12 mouse cellular contexts compared by ENCODE assay signal in the genomic region with DNA sequence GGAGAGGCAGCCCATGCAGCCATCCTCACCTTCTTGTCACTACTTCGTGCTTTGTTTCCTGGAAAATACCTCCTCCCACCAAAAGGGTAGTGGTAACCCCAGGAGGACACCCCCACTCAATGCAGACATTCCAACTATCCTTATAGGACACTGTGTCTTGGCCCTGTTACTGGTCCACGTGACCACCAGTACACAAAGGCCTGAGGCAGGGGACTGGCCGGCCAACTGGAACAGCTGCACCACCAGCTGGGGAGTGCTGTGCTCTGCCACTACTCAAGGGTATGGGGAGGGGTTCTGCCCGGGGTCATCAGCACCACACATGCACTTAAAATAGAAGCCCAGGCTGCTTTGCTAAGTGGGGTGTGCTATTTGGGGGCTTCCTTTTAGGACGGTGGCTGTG. TPM values are rescaled to one million over a fixed set of nuclear protein-coding genes. Genes with fewer than 3 reads are reported as not detected.
A peak's percentile ranks its signal among the peaks of the same experiment; 100 is the strongest.
DNase-seq lines count a peak whose midpoint lies in the region; ATAC-seq and TF ChIP-seq lines count a peak whose summit lies in the region.
"Had no signal": no experiment of that assay in that cellular context is flagged by ENCODE, and none has a peak within 500 bp of the region (broad histone marks: within the 10 kb centered on the region; RNA-seq: fewer than 3 reads in every experiment).

No protein-coding gene starts in this region.

- TF ChIP-seq CTCF in brain, embryonic 14.5 days (IDR thresholded peaks at IDR 0.05; ENCODE audit: borderline replicate concordance, extremely low read depth, insufficient read depth, insufficient read length) = no peak

- no peaks in the 10 kb centered on the region for H3K27me3 ChIP-seq in heart, embryonic 14.5 days (ENCODE audit: control insufficient read depth, insufficient read depth, low read length)
- no peaks in the 10 kb centered on the region for H3K27me3 ChIP-seq in forebrain, embryonic 15.5 days
- H3K27me3 ChIP-seq in midbrain, embryonic 14.5 days (ENCODE audit: control insufficient read depth, insufficient read depth, low read length) = no peaks in the 10 kb centered on the region

- no peak for TF ChIP-seq POLR2A in brain, embryonic 14.5 days (IDR thresholded peaks at IDR 0.05; ENCODE audit: borderline replicate concordance, extremely low read depth, insufficient read depth, insufficient read length, poor library complexity, severe bottlenecking)

- no peak overlapping the region for H3K4me3 ChIP-seq in heart, embryonic 14.5 days (ENCODE audit: control insufficient read depth in 1 of 2, insufficient read depth in 1 of 2, low read depth in 1 of 2, low read length in 2 of 2)
- H3K4me3 ChIP-seq in forebrain, embryonic 15.5 days = no peak overlapping the region
- no peak overlapping the region for H3K4me3 ChIP-seq in midbrain, embryonic 14.5 days (replicated peaks; ENCODE audit: low read depth, low read length)

- no peak overlapping the region for H3K9ac ChIP-seq in heart, embryonic 14.5 days (ENCODE audit: low read length)
- H3K9ac ChIP-seq in forebrain, embryonic 15.5 days (replicated peaks) = no peak overlapping the region
- no peak overlapping the region for H3K9ac ChIP-seq in midbrain, embryonic 14.5 days (replicated peaks; ENCODE audit: low read length)

- H3K4me1 ChIP-seq in heart, embryonic 14.5 days (ENCODE audit: control insufficient read depth in 2 of 2, insufficient read depth in 2 of 2, low read length in 2 of 2) = peaks cover 22 to 34% of the 10 kb centered on the region in 2 experiments
- H3K4me1 ChIP-seq in forebrain, embryonic 15.5 days = peaks cover 26% of the 10 kb centered on the region
- peaks cover 26% of the 10 kb centered on the region for H3K4me1 ChIP-seq in midbrain, embryonic 14.5 days (ENCODE audit: control insufficient read depth, insufficient read depth, low read length)

- no peaks in the 10 kb centered on the region for H3K36me3 ChIP-seq in heart, embryonic 14.5 days (ENCODE audit: control insufficient read depth, insufficient read depth, low read length)
- no peaks in the 10 kb centered on the region; the same call in 1 of the 2 replicates for H3K36me3 ChIP-seq in forebrain, embryonic 15.5 days
- peaks cover 6% of the 10 kb centered on the region; the same call in 1 of the 2 replicates for H3K36me3 ChIP-seq in midbrain, embryonic 14.5 days (ENCODE audit: control insufficient read depth, insufficient read depth, low read length)

- intact Hi-C loops in left cerebral cortex, postnatal 14 days (cut with DNase I) = no loop called here

- 28% methylated on average over 5 of the region's 5 CpGs for WGBS in heart, embryonic 14.5 days
- 64% methylated on average over 5 of the region's 5 CpGs for WGBS in forebrain, embryonic 15.5 days
- WGBS in midbrain, embryonic 14.5 days = 37% methylated on average over 5 of the region's 5 CpGs

- DNase-seq in heart, adult 18-20 months = no peak
- DNase-seq in brain, embryonic 14.5 days (ENCODE audit: low read depth) = peak; percentile 54
- DNase-seq in midbrain, embryonic 14.5 days = peak; percentile 29
- no peak for DNase-seq in left cerebral cortex, postnatal 14 days (ENCODE audit: low spot score in 2 of 2)
- no peak for DNase-seq in urinary bladder, postnatal 10 days (ENCODE audit: low spot score)
- DNase-seq: kidney, adult 9 months; lung, postnatal 14 days; thymus, postnatal 25 days had no signal

- no peak for ATAC-seq in heart, embryonic 14.5 days (ENCODE audit: insufficient number of reproducible peaks, insufficient read depth, low FRiP score, low read depth)
- ATAC-seq in forebrain, embryonic 15.5 days (replicated peaks) = no peak
- ATAC-seq in midbrain, embryonic 14.5 days (ENCODE audit: low FRiP score, low TSS enrichment) = peak; percentile 46; the same call in 1 of the 2 replicates
- ATAC-seq in erythroid progenitor cell, adult 5-6 weeks (replicated peaks; ENCODE audit: low FRiP score, poor library complexity, severe bottlenecking) = no peak

- H3K27ac ChIP-seq in heart, embryonic 14.5 days (replicated peaks in 1 of 2; ENCODE audit: control insufficient read depth in 1 of 2, insufficient read depth in 1 of 2, low read depth in 2 of 2, low read length in 2 of 2) = peak overlapping the region; percentile 35 to 46; a peak in 1 of 4 replicates
- 0 out of 2 replicates have a peak overlapping the region, but pooled peaks have one; percentile 7 for H3K27ac ChIP-seq in forebrain, embryonic 15.5 days (replicated peaks)
- H3K27ac ChIP-seq in midbrain, embryonic 14.5 days (replicated peaks; ENCODE audit: low read depth, low read length) = peak overlapping the region; percentile 21

- H3K4me2 ChIP-seq in heart, embryonic 14.5 days (ENCODE audit: low read length) = no peak overlapping the region
- H3K4me2 ChIP-seq in forebrain, embryonic 15.5 days (replicated peaks) = no peak overlapping the region
- H3K4me2 ChIP-seq in midbrain, embryonic 14.5 days (ENCODE audit: low read length) = no peak overlapping the region

- peaks cover 4% of the 10 kb centered on the region; the same call in 1 of the 2 replicates for H3K9me3 ChIP-seq in heart, embryonic 14.5 days (ENCODE audit: control insufficient read depth, low read length)
- H3K9me3 ChIP-seq in forebrain, embryonic 15.5 days = no peaks in the 10 kb centered on the region
- no peaks in the 10 kb centered on the region for H3K9me3 ChIP-seq in midbrain, embryonic 14.5 days (ENCODE audit: control insufficient read depth, low read length)

RNA-seq across cellular contexts. Expression of gene Pacs2, which starts 13.8 kb away (rescaled TPM):
- polyA plus RNA-seq in heart, embryonic 14.5 days (2014; fragmentation: Nextera tagmentation; extraction: Ambion mirVana) = 7.1 and 7.6 TPM in 2 replicates
- total RNA-seq in heart, adult 18-20 months (2021) = 10 to 100 TPM; 33.1 to 37.1 TPM
- polyA plus RNA-seq in brain, embryonic 14.5 days (2012; rRNA removed) = 81.8 and 109 TPM in 2 replicates
- 22.6 and 24.4 TPM in 2 replicates for polyA plus RNA-seq in forebrain, embryonic 15.5 days (2015; fragmentation: Nextera tagmentation; extraction: Ambion mirVana)
- polyA plus RNA-seq in midbrain, embryonic 14.5 days (2014; fragmentation: Nextera tagmentation; extraction: Ambion mirVana) = 28.7 and 32.5 TPM in 2 replicates
- 68.3 and 88.3 TPM in 2 replicates for total RNA-seq in erythroid progenitor cell, adult 5-6 weeks (2015; ENCODE audit: low replicate concordance)
- 44.9 and 45.7 TPM in 2 replicates for total RNA-seq in erythroid progenitor cell, adult 5-6 weeks (2017; ENCODE audit: low replicate concordance)
- total RNA-seq in left cerebral cortex, postnatal 14 days (2021) = 10 to 100 TPM; 86.6 to 97.6 TPM

RNA-seq across cellular contexts. Expression of gene Brf1, which starts 27.6 kb away (rescaled TPM):
- 40.5 and 42.5 TPM in 2 replicates for polyA plus RNA-seq in heart, embryonic 14.5 days (2014; fragmentation: Nextera tagmentation; extraction: Ambion mirVana)
- 10 to 100 TPM; 21.4 to 26.4 TPM for total RNA-seq in heart, adult 18-20 months (2021)
- 63.9 and 67.1 TPM in 2 replicates for polyA plus RNA-seq in brain, embryonic 14.5 days (2012; rRNA removed)
- 67.3 and 67.7 TPM in 2 replicates for polyA plus RNA-seq in forebrain, embryonic 15.5 days (2015; fragmentation: Nextera tagmentation; extraction: Ambion mirVana)
- 37.7 and 55.1 TPM in 2 replicates for polyA plus RNA-seq in midbrain, embryonic 14.5 days (2014; fragmentation: Nextera tagmentation; extraction: Ambion mirVana)
- 55.1 and 57.4 TPM in 2 replicates for total RNA-seq in erythroid progenitor cell, adult 5-6 weeks (2015; ENCODE audit: low replicate concordance)
- total RNA-seq in erythroid progenitor cell, adult 5-6 weeks (2017; ENCODE audit: low replicate concordance) = 172 and 200 TPM in 2 replicates
- total RNA-seq in left cerebral cortex, postnatal 14 days (2021) = 10 to 100 TPM; 49.0 to 51.1 TPM

RNA-seq across cellular contexts. Expression of gene Tex22, which starts 46.2 kb away (rescaled TPM):
- not detected in 2 replicates for polyA plus RNA-seq in heart, embryonic 14.5 days (2014; fragmentation: Nextera tagmentation; extraction: Ambion mirVana)
- total RNA-seq in heart, adult 18-20 months (2021) = not detected
- polyA plus RNA-seq in brain, embryonic 14.5 days (2012; rRNA removed) = 0.14 and 0.34 TPM in 2 replicates
- polyA plus RNA-seq in forebrain, embryonic 15.5 days (2015; fragmentation: Nextera tagmentation; extraction: Ambion mirVana) = 0.18 and 0.37 TPM in 2 replicates
- polyA plus RNA-seq in midbrain, embryonic 14.5 days (2014; fragmentation: Nextera tagmentation; extraction: Ambion mirVana) = 0.43 TPM in 1 of 2 replicates, not detected in the other
- not detected in 2 replicates for total RNA-seq in erythroid progenitor cell, adult 5-6 weeks (2015; ENCODE audit: low replicate concordance)
- total RNA-seq in erythroid progenitor cell, adult 5-6 weeks (2017; ENCODE audit: low replicate concordance) = not detected in 2 replicates
- total RNA-seq in left cerebral cortex, postnatal 14 days (2021) = under 1 TPM in 1 of 2 experiments, not detected in 1; 0.31 TPM
- total RNA-seq: granulocyte monocyte progenitor cell, adult 5-6 weeks had no signal

RNA-seq across cellular contexts. Expression of gene Btbd6, which starts 51.8 kb away (rescaled TPM):
- polyA plus RNA-seq in heart, embryonic 14.5 days (2014; fragmentation: Nextera tagmentation; extraction: Ambion mirVana) = 19.4 and 25.9 TPM in 2 replicates
- total RNA-seq in heart, adult 18-20 months (2021) = 10 to 100 TPM; 24.3 to 27.6 TPM
- 61.4 and 61.7 TPM in 2 replicates for polyA plus RNA-seq in brain, embryonic 14.5 days (2012; rRNA removed)
- 46.1 and 48.1 TPM in 2 replicates for polyA plus RNA-seq in forebrain, embryonic 15.5 days (2015; fragmentation: Nextera tagmentation; extraction: Ambion mirVana)
- 49.8 and 54.3 TPM in 2 replicates for polyA plus RNA-seq in midbrain, embryonic 14.5 days (2014; fragmentation: Nextera tagmentation; extraction: Ambion mirVana)
- 0.84 and 3.2 TPM in 2 replicates for total RNA-seq in erythroid progenitor cell, adult 5-6 weeks (2015; ENCODE audit: low replicate concordance)
- total RNA-seq in erythroid progenitor cell, adult 5-6 weeks (2017; ENCODE audit: low replicate concordance) = 0.68 and 1.0 TPM in 2 replicates
- total RNA-seq in left cerebral cortex, postnatal 14 days (2021) = 10 to 100 TPM; 54.4 to 55.9 TPM

Comparison
In these comparisons a context has a peak if more than half of its experiments do, and no peak if none do; other contexts are left out.
1. DNase-seq: peak in brain, embryonic 14.5 days (single experiment) and midbrain, embryonic 14.5 days (single experiment); none in heart, adult 18-20 months (0 of 2), left cerebral cortex, postnatal 14 days (0 of 2) and urinary bladder, postnatal 10 days (single experiment).
2. Peak in every context shown above with its lines, with median percentiles within 50 percentile points of each other: H3K27ac ChIP-seq.